Mouse (Mus musculus): Measurements from ENCODE around the gene Rec114.

- TF ChIP-seq CTCF (IDR thresholded peaks at IDR 0.05; ENCODE audit: control insufficient read depth, insufficient read depth, insufficient replicate concordance, low read depth, low read length) (no peak), POLR2A (IDR thresholded peaks at IDR 0.05; ENCODE audit: control insufficient read depth, low read depth, low read length) (no peak)
Measured at GRCm38 (mm10) chr9:58615064-58615938, 128.5 kb downstream of the Rec114 start.
